Mouse (Mus musculus) duodenum, adult 2 months (tissue): ENCODE results near the gene Kndc1. TPM values are rescaled to one million over a fixed set of nuclear protein-coding genes. Genes with fewer than 3 reads are reported as not detected.

Experiments used
- polyA plus RNA-seq: library from polyadenylated mRNA; depleted of rRNA; stranded (reverse); fragments of >200 nt; gene quantifications from 2 replicates; pipeline ENCODE4 v1.2.3, GENCODE M21; 2012; ENCODE audit warnings: low replicate concordance; rRNA removed

Gene Kndc1
- 0.09 and 0.26 TPM in 2 replicates for polyA plus RNA-seq

GRCm38 (mm10) chr7:139894655-139895557 is at the start of gene Kndc1:
Gene Kndc1, plus strand, starts transcription at chr7:139894696.

DNA sequence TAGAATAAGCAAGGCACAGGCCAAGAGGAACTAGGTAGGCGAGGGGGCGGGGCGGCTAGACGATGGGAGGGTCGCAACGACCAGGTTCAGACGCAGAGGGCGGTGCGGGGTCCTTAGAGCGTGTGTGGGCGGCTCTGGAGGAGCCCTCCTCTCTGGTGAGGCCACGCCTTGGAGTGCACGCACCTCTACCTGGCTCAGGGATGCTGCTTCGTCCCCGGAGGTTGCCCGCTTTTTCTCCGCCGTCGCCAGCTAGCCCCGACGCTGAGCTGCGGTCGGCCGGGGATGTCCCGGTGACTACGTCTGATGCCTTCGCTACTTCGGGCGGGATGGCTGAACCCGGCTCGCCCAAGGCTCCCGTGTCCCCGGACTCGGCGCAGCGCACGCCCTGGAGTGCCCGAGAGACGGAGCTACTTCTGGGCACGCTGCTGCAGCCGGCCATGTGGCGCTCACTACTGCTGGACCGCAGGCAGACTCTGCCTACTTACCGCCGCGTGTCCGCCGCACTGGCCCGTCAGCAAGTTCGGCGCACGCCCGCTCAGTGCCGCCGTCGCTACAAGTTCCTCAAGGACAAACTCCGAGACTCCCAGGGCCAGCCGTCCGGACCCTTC is 49.3 kb downstream of the Kndc1 start, which contains the start of gene Utf1:
TSS of gene Utf1 (plus strand) at position 116 of the 608 bp plus-strand sequence.

GRCm38 (mm10) chr7:139978278-139978892 is 83.9 kb downstream of the Kndc1 start, which contains the start of gene 6430531B16Rik:
Gene 6430531B16Rik, minus strand, starts transcription at chr7:139978755.

Other genes starting within 250 kb of the Kndc1 start
- not detected in 2 replicates for gene Cfap46, start 210.9 kb upstream of the Kndc1 start, polyA plus RNA-seq
- 0.12 TPM in 1 of 2 replicates, not detected in the other for gene Adgra1, start 60.5 kb upstream of the Kndc1 start, polyA plus RNA-seq
- gene Utf1, start 49.1 kb downstream of the Kndc1 start, polyA plus RNA-seq: 0.15 and 0.31 TPM in 2 replicates
- not detected in 2 replicates for gene 6430531B16Rik, start 84.1 kb downstream of the Kndc1 start, polyA plus RNA-seq
- 2.7 and 3.5 TPM in 2 replicates for gene Adam8, start 97.9 kb downstream of the Kndc1 start, polyA plus RNA-seq
- 29.4 and 50.0 TPM in 2 replicates for gene Zfp511, start 141.7 kb downstream of the Kndc1 start, polyA plus RNA-seq
- gene Tubgcp2, start 142.0 kb downstream of the Kndc1 start, polyA plus RNA-seq: 4.7 and 8.3 TPM in 2 replicates
- 0.11 and 0.40 TPM in 2 replicates for gene Msx3, start 154.4 kb downstream of the Kndc1 start, polyA plus RNA-seq
- 1.7 and 2.3 TPM in 2 replicates for gene Caly, start 187.9 kb downstream of the Kndc1 start, polyA plus RNA-seq
- gene Prap1, start 198.7 kb downstream of the Kndc1 start, polyA plus RNA-seq: 4,118 and 5,120 TPM in 2 replicates
- 107 and 181 TPM in 2 replicates for gene Fuom, start 207.7 kb downstream of the Kndc1 start, polyA plus RNA-seq
- gene Paox, start 221.1 kb downstream of the Kndc1 start, polyA plus RNA-seq: 9.4 and 15.4 TPM in 2 replicates
- 40.4 and 41.0 TPM in 2 replicates for gene Echs1, start 221.8 kb downstream of the Kndc1 start, polyA plus RNA-seq
- gene Mtg1, start 242.9 kb downstream of the Kndc1 start, polyA plus RNA-seq: 10.6 and 12.4 TPM in 2 replicates